Mouse (Mus musculus): ENCODE measurements at regions not wholly inside any gene's neighbourhood (a gene's known extent, or its start where the extent isn't known, plus 50 kb on each side); places are given as distances from the start of the nearest gene placed in this dataset.

DNA sequence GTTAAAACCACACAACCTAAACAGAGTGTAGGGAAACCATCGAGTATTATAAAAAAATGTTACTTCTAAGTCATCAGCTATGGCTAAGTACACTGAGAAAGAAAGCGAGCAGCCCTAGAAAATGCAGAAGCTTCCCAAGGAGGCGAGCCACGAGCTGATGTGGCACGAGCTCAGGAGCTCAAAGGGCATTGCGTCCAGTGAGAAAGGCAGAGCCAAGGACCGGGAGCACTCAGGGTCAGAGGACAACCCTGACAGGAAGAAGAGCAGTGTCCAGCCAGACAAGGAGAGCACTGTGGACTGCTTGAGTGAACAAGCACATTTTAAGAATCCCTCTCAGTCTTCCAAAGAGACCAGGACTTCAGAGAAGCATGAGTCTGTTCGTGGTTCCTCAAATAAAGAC is 335.6 kb upstream of the Ano5 start:
- H3K36me3 ChIP-seq (ENCODE audit: insufficient read depth, low read length): no peaks in the 10 kb centered on the region
- ATAC-seq (replicated peaks; ENCODE audit: low FRiP score, low read depth) (no peak), DNase-seq (ENCODE audit: low spot score) (no peak)
- H3K4me3 ChIP-seq (replicated peaks; ENCODE audit: low read depth, low read length): no peak overlapping the region
- H3K4me1 ChIP-seq (replicated peaks; ENCODE audit: insufficient read depth, low read length): no peaks in the 10 kb centered on the region
- WGBS: 81% methylated on average over 8 of the region's 8 CpGs
- no peaks in the 10 kb centered on the region for H3K27me3 ChIP-seq (ENCODE audit: insufficient read depth, low read length)
- no peaks in the 10 kb centered on the region for H3K9me3 ChIP-seq (replicated peaks; ENCODE audit: low read length)
- no peak overlapping the region for H3K9ac ChIP-seq (ENCODE audit: low read depth, low read length)
- H3K27ac ChIP-seq: no peak overlapping the region
- H3K4me2 ChIP-seq (ENCODE audit: low read length): no peak overlapping the region
- TF ChIP-seq CTCF (IDR thresholded peaks at IDR 0.05; ENCODE audit: low read depth): no peak

DNA sequence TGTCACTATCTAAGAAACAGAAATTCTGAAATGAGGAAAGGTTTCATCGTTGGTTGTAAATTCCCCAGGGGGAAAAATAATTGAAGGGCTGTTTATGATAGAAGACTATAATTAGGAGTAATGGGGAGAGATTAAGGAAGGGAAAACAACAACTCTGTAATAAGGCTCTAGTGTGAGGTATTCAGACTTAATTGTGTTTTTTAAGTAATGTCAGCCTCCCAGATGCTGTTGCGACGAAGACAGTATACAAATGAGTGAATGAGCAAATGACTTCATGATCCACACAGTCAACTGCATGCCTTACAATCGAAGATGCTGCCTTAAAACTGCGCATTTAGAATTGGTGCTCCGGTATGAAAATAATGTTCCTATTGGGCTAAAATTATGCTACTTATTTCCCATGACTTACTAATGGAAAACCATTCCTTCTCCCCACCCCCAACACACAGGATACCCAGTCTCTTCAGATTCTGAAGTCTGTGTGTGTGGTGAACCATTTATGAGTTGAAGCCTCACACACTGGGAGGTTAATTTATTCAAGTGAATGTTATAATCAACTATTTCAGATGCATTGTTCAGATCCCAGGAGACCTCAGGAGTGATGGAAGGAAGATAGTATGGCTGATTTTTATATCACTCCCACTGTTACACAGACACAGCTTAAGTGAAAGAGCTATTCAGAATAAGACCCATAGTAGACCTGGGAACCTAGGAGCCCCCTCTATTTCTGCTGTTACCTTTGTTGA is 295.2 kb upstream of the Ano5 start:
- WGBS: 86% methylated on average over 6 of the region's 6 CpGs
- TF ChIP-seq CTCF (IDR thresholded peaks at IDR 0.05; ENCODE audit: low read depth): no peak
- ATAC-seq (replicated peaks; ENCODE audit: low FRiP score, low read depth): no peak

DNA sequence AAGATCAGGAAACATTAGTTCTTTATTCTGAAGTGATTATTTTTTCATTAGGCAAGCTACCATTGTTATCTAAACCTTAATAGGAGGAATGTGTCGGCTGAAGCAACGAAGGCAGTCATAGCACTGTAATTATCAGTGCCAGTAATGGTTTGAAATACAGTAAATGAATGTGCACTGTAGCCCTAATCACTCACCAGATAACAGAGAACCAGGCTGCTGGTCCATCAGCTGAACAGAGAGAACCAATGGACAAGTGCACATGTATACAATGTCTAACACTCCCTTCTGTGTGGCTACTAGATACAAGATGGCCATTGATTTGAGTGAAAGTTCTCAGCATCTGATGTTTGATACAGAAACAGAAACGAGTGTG is 294.6 kb upstream of the Ano5 start:
- no peaks in the 10 kb centered on the region for H3K4me1 ChIP-seq (replicated peaks; ENCODE audit: insufficient read depth, low read length)
- H3K27ac ChIP-seq: no peak overlapping the region
- no peak overlapping the region for H3K4me2 ChIP-seq (ENCODE audit: low read length)
- H3K36me3 ChIP-seq (ENCODE audit: insufficient read depth, low read length): no peaks in the 10 kb centered on the region
- 83% methylated on average over 3 of the region's 3 CpGs for WGBS
- DNase-seq (ENCODE audit: low spot score) (no peak), ATAC-seq (replicated peaks; ENCODE audit: low FRiP score, low read depth) (no peak)
- no peaks in the 10 kb centered on the region for H3K27me3 ChIP-seq (ENCODE audit: insufficient read depth, low read length)
- H3K4me3 ChIP-seq (replicated peaks; ENCODE audit: low read depth, low read length): no peak overlapping the region
- no peak for TF ChIP-seq CTCF (IDR thresholded peaks at IDR 0.05; ENCODE audit: low read depth)
- H3K9me3 ChIP-seq (replicated peaks; ENCODE audit: low read length): no peaks in the 10 kb centered on the region
- no peak overlapping the region for H3K9ac ChIP-seq (ENCODE audit: low read depth, low read length)

More for the DNA sequence above, 295.2 kb upstream of the Ano5 start:
- Histone ChIP-seq H3K9ac (ENCODE audit: low read depth, low read length) (no peak overlapping the region), H3K9me3 (replicated peaks; ENCODE audit: low read length) (no peaks in the 10 kb centered on the region), H3K4me3 (replicated peaks; ENCODE audit: low read depth, low read length) (no peak overlapping the region), H3K4me1 (replicated peaks; ENCODE audit: insufficient read depth, low read length) (no peaks in the 10 kb centered on the region), H3K27ac (no peak overlapping the region), H3K27me3 (ENCODE audit: insufficient read depth, low read length) (no peaks in the 10 kb centered on the region), H3K4me2 (ENCODE audit: low read length) (no peak overlapping the region), H3K36me3 (ENCODE audit: insufficient read depth, low read length) (no peaks in the 10 kb centered on the region)
- DNase-seq (ENCODE audit: low spot score): no peak

DNA sequence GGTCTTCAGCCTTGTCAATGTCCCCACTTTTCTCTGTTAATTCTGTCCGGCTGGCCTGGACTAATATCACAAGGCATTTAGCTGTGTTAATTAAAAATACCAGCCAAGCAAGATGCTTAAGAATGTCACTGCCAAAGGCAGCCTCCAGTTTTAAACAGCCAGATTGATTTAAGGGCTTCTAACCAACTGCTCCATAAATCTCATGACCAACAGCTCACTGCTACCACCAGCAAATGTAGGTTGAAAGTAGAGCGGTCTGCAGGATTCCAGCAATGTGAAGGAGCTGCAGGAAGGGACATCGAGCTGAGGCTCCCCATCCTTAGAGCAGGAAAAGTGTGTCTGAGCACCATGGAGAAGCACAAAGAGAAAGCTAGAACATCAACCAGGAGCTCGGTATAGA is 289.5 kb upstream of the Ano5 start:
- no peaks in the 10 kb centered on the region for H3K9me3 ChIP-seq (replicated peaks; ENCODE audit: low read length)
- ATAC-seq (replicated peaks; ENCODE audit: low FRiP score, low read depth) (no peak), DNase-seq (ENCODE audit: low spot score) (no peak)
- H3K4me3 ChIP-seq (replicated peaks; ENCODE audit: low read depth, low read length): no peak overlapping the region
- TF ChIP-seq CTCF (IDR thresholded peaks at IDR 0.05; ENCODE audit: low read depth): no peak
- H3K36me3 ChIP-seq (ENCODE audit: insufficient read depth, low read length): no peaks in the 10 kb centered on the region
- no peak overlapping the region for H3K9ac ChIP-seq (ENCODE audit: low read depth, low read length)
- H3K27me3 ChIP-seq (ENCODE audit: insufficient read depth, low read length): no peaks in the 10 kb centered on the region
- H3K27ac ChIP-seq: no peak overlapping the region
- no peak overlapping the region for H3K4me2 ChIP-seq (ENCODE audit: low read length)
- H3K4me1 ChIP-seq (replicated peaks; ENCODE audit: insufficient read depth, low read length): no peaks in the 10 kb centered on the region
- 63% methylated on average over 4 of the region's 4 CpGs for WGBS

DNA sequence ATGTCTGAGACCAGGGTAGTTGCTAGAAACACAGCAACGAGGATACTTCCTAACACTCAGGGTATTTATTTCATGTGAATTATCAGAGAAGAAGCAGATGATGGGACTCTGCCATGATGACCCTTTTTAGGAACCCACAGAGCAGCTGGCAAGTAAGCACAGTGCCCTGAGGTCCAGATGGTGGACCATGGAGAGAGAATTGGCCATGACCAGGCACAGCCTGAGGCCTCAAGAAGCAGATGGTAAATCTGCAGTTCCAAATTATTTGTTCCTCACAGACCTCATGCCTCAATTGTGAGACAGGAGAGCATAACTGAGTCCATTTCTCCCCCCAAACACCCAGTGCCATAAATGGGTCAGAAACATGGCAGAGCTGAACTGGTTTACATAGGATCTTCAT is 289.0 kb upstream of the Ano5 start:
- no peaks in the 10 kb centered on the region for H3K9me3 ChIP-seq (replicated peaks; ENCODE audit: low read length)
- no peaks in the 10 kb centered on the region for H3K27me3 ChIP-seq (ENCODE audit: insufficient read depth, low read length)
- H3K4me2 ChIP-seq (ENCODE audit: low read length): no peak overlapping the region
- TF ChIP-seq CTCF (IDR thresholded peaks at IDR 0.05; ENCODE audit: low read depth): no peak
- no peak overlapping the region for H3K9ac ChIP-seq (ENCODE audit: low read depth, low read length)
- no peak overlapping the region for H3K27ac ChIP-seq
- H3K4me1 ChIP-seq (replicated peaks; ENCODE audit: insufficient read depth, low read length): no peaks in the 10 kb centered on the region
- 62% methylated on average over 1 of the region's 1 CpGs for WGBS
- no peak for ATAC-seq (replicated peaks; ENCODE audit: low FRiP score, low read depth)
- H3K4me3 ChIP-seq (replicated peaks; ENCODE audit: low read depth, low read length): no peak overlapping the region
- DNase-seq (ENCODE audit: low spot score): no peak
- no peaks in the 10 kb centered on the region for H3K36me3 ChIP-seq (ENCODE audit: insufficient read depth, low read length)

DNA sequence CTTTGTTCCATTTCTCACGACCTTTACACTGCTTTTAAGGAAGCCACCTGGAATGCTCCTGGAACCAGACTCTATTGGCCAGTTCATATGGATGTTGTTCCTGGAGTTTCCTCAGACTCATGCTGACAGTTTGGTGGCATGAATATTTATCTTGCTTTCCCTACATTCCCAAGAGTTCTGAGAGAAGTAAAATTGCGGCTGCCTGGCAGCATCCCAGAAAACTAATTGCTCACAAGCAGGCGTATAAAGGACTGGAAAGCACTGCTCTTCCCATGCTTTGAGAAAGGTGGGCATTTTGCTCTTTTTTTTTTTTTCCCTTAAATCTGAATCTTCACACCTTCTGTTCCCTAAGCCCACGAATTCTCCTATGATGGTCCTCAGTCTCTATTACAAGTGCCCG is 283.7 kb upstream of the Ano5 start:
- Histone ChIP-seq H3K27me3 (ENCODE audit: insufficient read depth, low read length) (no peaks in the 10 kb centered on the region), H3K4me1 (replicated peaks; ENCODE audit: insufficient read depth, low read length) (no peaks in the 10 kb centered on the region), H3K4me2 (ENCODE audit: low read length) (no peak overlapping the region), H3K9me3 (replicated peaks; ENCODE audit: low read length) (no peaks in the 10 kb centered on the region), H3K4me3 (replicated peaks; ENCODE audit: low read depth, low read length) (no peak overlapping the region), H3K36me3 (ENCODE audit: insufficient read depth, low read length) (no peaks in the 10 kb centered on the region), H3K27ac (no peak overlapping the region), H3K9ac (ENCODE audit: low read depth, low read length) (no peak overlapping the region)
- no peak for ATAC-seq (replicated peaks; ENCODE audit: low FRiP score, low read depth)
- no peak for TF ChIP-seq CTCF (IDR thresholded peaks at IDR 0.05; ENCODE audit: low read depth)
- 54% methylated on average over 5 of the region's 5 CpGs for WGBS
- DNase-seq (ENCODE audit: low spot score): peak; percentile 4

DNA sequence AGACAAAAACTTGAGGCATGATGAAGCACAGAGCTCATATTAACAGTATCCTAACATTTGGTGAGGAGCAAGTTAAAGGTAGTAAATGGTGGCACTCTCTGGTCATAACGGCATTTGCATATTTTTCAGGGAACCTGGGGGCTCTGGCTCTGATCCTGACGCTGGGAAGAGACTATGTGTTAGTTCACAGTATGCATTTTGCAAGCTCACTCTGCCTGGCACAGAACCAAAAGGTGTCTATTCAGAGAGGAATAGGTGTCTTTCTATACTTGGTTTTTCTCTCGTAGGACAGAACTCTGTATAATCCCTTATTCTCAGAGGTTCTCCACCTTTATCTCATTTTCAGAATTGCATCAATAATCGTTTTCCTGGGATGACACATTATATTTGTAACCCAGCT is 276.2 kb upstream of the Ano5 start:
- no peak overlapping the region for H3K4me3 ChIP-seq (replicated peaks; ENCODE audit: low read depth, low read length)
- DNase-seq (ENCODE audit: low spot score) (no peak), ATAC-seq (replicated peaks; ENCODE audit: low FRiP score, low read depth) (no peak)
- H3K27ac ChIP-seq: no peak overlapping the region
- 72% methylated on average over 4 of the region's 4 CpGs for WGBS
- H3K36me3 ChIP-seq (ENCODE audit: insufficient read depth, low read length): no peaks in the 10 kb centered on the region
- H3K4me1 ChIP-seq (replicated peaks; ENCODE audit: insufficient read depth, low read length): no peaks in the 10 kb centered on the region
- H3K27me3 ChIP-seq (ENCODE audit: insufficient read depth, low read length): no peaks in the 10 kb centered on the region
- no peak for TF ChIP-seq CTCF (IDR thresholded peaks at IDR 0.05; ENCODE audit: low read depth)
- no peaks in the 10 kb centered on the region for H3K9me3 ChIP-seq (replicated peaks; ENCODE audit: low read length)
- no peak overlapping the region for H3K4me2 ChIP-seq (ENCODE audit: low read length)
- no peak overlapping the region for H3K9ac ChIP-seq (ENCODE audit: low read depth, low read length)

All from kidney, postnatal 0 days (tissue).